Mouse (Mus musculus): ENCODE data around the gene Mctp1. TPM values are rescaled to one million over a fixed set of nuclear protein-coding genes. Genes with fewer than 3 reads are reported as not detected.

Mctp1 gene
- total and polyA plus RNA-seq, 2 experiments = 0.04 to 0.65 TPM

DNA sequence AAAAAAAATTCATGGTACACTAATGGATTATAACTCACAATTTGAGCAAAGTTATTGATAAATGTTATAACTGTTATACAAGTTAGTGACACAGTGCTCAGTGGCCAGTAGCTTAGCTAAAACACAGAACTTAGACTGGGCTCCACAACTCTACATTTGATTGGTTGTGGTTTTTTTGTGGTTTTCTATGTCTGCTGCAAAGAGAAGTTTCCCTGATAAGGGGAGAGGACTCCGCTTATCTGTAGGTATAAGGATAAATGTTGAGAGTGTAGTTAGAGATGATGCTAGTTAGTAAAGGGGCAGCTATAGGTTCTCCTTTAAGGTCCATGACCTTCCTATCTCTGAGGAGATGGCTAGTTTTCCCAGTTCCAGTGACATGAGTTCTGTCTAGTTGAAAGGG lies 36.7 kb downstream of the Mctp1 start:
- TF ChIP-seq POLR2A (IDR thresholded peaks at IDR 0.05; ENCODE audit: extremely low read depth, insufficient read depth, low read length) = no peak
- no peak for TF ChIP-seq CTCF (IDR thresholded peaks at IDR 0.05; ENCODE audit: low read depth, low read length)
- H3K27me3 ChIP-seq (ENCODE audit: control insufficient read depth, insufficient read depth, low read length) = no peaks in the 10 kb centered on the region
- no peaks in the 10 kb centered on the region for H3K36me3 ChIP-seq (ENCODE audit: control insufficient read depth, insufficient read depth, low read length)
- no peak overlapping the region for H3K4me3 ChIP-seq (ENCODE audit: insufficient read depth, low read depth, low read length)
- no peak for DNase-seq (ENCODE audit: extremely low read depth, low read depth, low spot score)
- no peak overlapping the region for H3K9ac ChIP-seq (ENCODE audit: low read depth, low read length)
- no peak overlapping the region for H3K27ac ChIP-seq (replicated peaks; ENCODE audit: insufficient read depth, low read depth, low read length)
- H3K4me1 ChIP-seq (ENCODE audit: control insufficient read depth, insufficient read depth, low read length) = no peaks in the 10 kb centered on the region
- no peaks in the 10 kb centered on the region for H3K79me2 ChIP-seq (ENCODE audit: control insufficient read depth, insufficient read depth, low read length)
- WGBS = 85% methylated on average over 1 of the region's 1 CpGs

- Histone ChIP-seq H3K4me1 (ENCODE audit: control insufficient read depth, insufficient read depth, low read length) (no peaks in the 10 kb centered on the region), H3K79me2 (ENCODE audit: control insufficient read depth, insufficient read depth, low read length) (no peaks in the 10 kb centered on the region), H3K4me3 (ENCODE audit: insufficient read depth, low read depth, low read length) (no peak overlapping the region), H3K27ac (replicated peaks; ENCODE audit: insufficient read depth, low read depth, low read length) (no peak overlapping the region), H3K9ac (ENCODE audit: low read depth, low read length) (no peak overlapping the region), H3K36me3 (ENCODE audit: control insufficient read depth, insufficient read depth, low read length) (no peaks in the 10 kb centered on the region), H3K27me3 (ENCODE audit: control insufficient read depth, insufficient read depth, low read length) (no peaks in the 10 kb centered on the region)
- 76% methylated on average over 5 of the region's 5 CpGs for WGBS
- no peak for DNase-seq (ENCODE audit: extremely low read depth, low read depth, low spot score)
- TF ChIP-seq POLR2A (IDR thresholded peaks at IDR 0.05; ENCODE audit: extremely low read depth, insufficient read depth, low read length) (no peak), CTCF (IDR thresholded peaks at IDR 0.05; ENCODE audit: low read depth, low read length) (no peak)
Measured at GRCm38 (mm10) chr13:76422124-76422523, 37.8 kb downstream of the Mctp1 start.

GRCm38 (mm10) chr13:76429456-76429855 lies 45.1 kb downstream of the Mctp1 start:
- no peak overlapping the region for H3K27ac ChIP-seq (replicated peaks; ENCODE audit: insufficient read depth, low read depth, low read length)
- 81% methylated on average over 6 of the region's 6 CpGs for WGBS

DNA sequence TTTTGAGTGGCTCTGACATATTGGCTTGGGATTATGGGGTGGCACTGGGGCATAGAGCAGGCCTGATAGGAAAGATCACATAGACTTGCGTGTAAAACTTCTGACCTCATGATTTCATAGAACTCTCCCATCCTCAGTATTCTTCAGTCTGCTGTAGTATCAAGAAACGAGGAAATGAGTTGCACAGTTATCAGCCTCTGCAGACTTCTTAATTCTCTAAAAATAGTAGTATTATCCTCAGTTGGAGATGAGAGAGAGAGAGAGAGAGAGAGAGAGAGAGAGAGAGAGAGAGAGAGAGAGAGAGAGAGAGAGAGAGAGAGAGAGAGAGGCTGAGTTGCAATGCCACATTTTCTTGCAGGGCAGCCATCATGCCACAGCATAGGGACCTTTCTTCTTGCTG lies 45.6 kb downstream of the Mctp1 start:
- no peaks in the 10 kb centered on the region for H3K4me1 ChIP-seq (ENCODE audit: control insufficient read depth, insufficient read depth, low read length)
- no peak for TF ChIP-seq CTCF (IDR thresholded peaks at IDR 0.05; ENCODE audit: low read depth, low read length)
- 62% methylated on average over 2 of the region's 2 CpGs for WGBS
- H3K79me2 ChIP-seq (ENCODE audit: control insufficient read depth, insufficient read depth, low read length) = no peaks in the 10 kb centered on the region
- no peaks in the 10 kb centered on the region for H3K36me3 ChIP-seq (ENCODE audit: control insufficient read depth, insufficient read depth, low read length)
- no peak overlapping the region for H3K4me3 ChIP-seq (ENCODE audit: insufficient read depth, low read depth, low read length)
- no peaks in the 10 kb centered on the region for H3K27me3 ChIP-seq (ENCODE audit: control insufficient read depth, insufficient read depth, low read length)
- no peak overlapping the region for H3K27ac ChIP-seq (replicated peaks; ENCODE audit: insufficient read depth, low read depth, low read length)
- H3K9ac ChIP-seq (ENCODE audit: low read depth, low read length) = no peak overlapping the region
- no peak for DNase-seq (ENCODE audit: extremely low read depth, low read depth, low spot score)

More at GRCm38 (mm10) chr13:76429456-76429855, 45.1 kb downstream of the Mctp1 start:
- H3K4me1 ChIP-seq (ENCODE audit: control insufficient read depth, insufficient read depth, low read length) = no peaks in the 10 kb centered on the region
- H3K9ac ChIP-seq (ENCODE audit: low read depth, low read length) = no peak overlapping the region
- H3K4me3 ChIP-seq (ENCODE audit: insufficient read depth, low read depth, low read length) = no peak overlapping the region
- TF ChIP-seq POLR2A (IDR thresholded peaks at IDR 0.05; ENCODE audit: extremely low read depth, insufficient read depth, low read length) = no peak
- no peak for TF ChIP-seq CTCF (IDR thresholded peaks at IDR 0.05; ENCODE audit: low read depth, low read length)
- DNase-seq (ENCODE audit: extremely low read depth, low read depth, low spot score) = no peak
- H3K27me3 ChIP-seq (ENCODE audit: control insufficient read depth, insufficient read depth, low read length) = no peaks in the 10 kb centered on the region
- no peaks in the 10 kb centered on the region for H3K79me2 ChIP-seq (ENCODE audit: control insufficient read depth, insufficient read depth, low read length)
- H3K36me3 ChIP-seq (ENCODE audit: control insufficient read depth, insufficient read depth, low read length) = no peaks in the 10 kb centered on the region

- WGBS = 74% methylated on average over 2 of the region's 2 CpGs
- Histone ChIP-seq H3K4me3 (ENCODE audit: insufficient read depth, low read depth, low read length) (no peak overlapping the region), H3K9ac (ENCODE audit: low read depth, low read length) (no peak overlapping the region), H3K36me3 (ENCODE audit: control insufficient read depth, insufficient read depth, low read length) (no peaks in the 10 kb centered on the region), H3K79me2 (ENCODE audit: control insufficient read depth, insufficient read depth, low read length) (no peaks in the 10 kb centered on the region), H3K27me3 (ENCODE audit: control insufficient read depth, insufficient read depth, low read length) (no peaks in the 10 kb centered on the region), H3K4me1 (ENCODE audit: control insufficient read depth, insufficient read depth, low read length) (no peaks in the 10 kb centered on the region), H3K27ac (replicated peaks; ENCODE audit: insufficient read depth, low read depth, low read length) (no peak overlapping the region)
- no peak for TF ChIP-seq CTCF (IDR thresholded peaks at IDR 0.05; ENCODE audit: low read depth, low read length)
- TF ChIP-seq POLR2A (IDR thresholded peaks at IDR 0.05; ENCODE audit: extremely low read depth, insufficient read depth, low read length) = no peak
- DNase-seq (ENCODE audit: extremely low read depth, low read depth, low spot score) = no peak
Measured at GRCm38 (mm10) chr13:76431946-76432345, 47.6 kb downstream of the Mctp1 start.

DNA sequence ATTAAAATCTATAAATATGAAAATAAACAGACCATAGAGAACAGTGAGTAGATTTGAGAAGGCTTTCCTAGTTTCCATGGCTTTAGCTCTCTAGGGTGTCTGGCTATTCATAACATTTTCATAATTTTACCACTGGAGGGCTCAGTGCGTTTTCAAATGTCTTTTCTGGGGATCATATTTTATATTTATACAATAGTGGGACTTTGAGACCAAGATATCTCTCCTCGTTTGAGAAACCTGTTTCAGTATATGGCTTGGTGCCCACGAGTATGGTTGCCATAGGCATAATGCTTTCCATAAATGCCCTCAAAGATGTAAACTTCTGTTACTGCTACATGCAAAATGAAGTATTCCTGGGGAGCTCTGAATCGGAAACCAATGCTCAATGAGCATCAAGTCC lies 49.1 kb downstream of the Mctp1 start:
- TF ChIP-seq CTCF (IDR thresholded peaks at IDR 0.05; ENCODE audit: low read depth, low read length) (no peak), POLR2A (IDR thresholded peaks at IDR 0.05; ENCODE audit: extremely low read depth, insufficient read depth, low read length) (no peak)
- H3K9ac ChIP-seq (ENCODE audit: low read depth, low read length) = no peak overlapping the region
- WGBS = 74% methylated on average over 4 of the region's 4 CpGs

More for the DNA sequence above, 49.1 kb downstream of the Mctp1 start:
- no peak overlapping the region for H3K4me3 ChIP-seq (ENCODE audit: insufficient read depth, low read depth, low read length)
- H3K36me3 ChIP-seq (ENCODE audit: control insufficient read depth, insufficient read depth, low read length) = no peaks in the 10 kb centered on the region
- H3K4me1 ChIP-seq (ENCODE audit: control insufficient read depth, insufficient read depth, low read length) = no peaks in the 10 kb centered on the region
- no peaks in the 10 kb centered on the region for H3K79me2 ChIP-seq (ENCODE audit: control insufficient read depth, insufficient read depth, low read length)
- no peak overlapping the region for H3K27ac ChIP-seq (replicated peaks; ENCODE audit: insufficient read depth, low read depth, low read length)
- DNase-seq (ENCODE audit: extremely low read depth, low read depth, low spot score) = no peak
- no peaks in the 10 kb centered on the region for H3K27me3 ChIP-seq (ENCODE audit: control insufficient read depth, insufficient read depth, low read length)

All from liver, adult 2 months (tissue).